Mouse (Mus musculus): ENCODE results near the gene Mcm10.

DNA sequence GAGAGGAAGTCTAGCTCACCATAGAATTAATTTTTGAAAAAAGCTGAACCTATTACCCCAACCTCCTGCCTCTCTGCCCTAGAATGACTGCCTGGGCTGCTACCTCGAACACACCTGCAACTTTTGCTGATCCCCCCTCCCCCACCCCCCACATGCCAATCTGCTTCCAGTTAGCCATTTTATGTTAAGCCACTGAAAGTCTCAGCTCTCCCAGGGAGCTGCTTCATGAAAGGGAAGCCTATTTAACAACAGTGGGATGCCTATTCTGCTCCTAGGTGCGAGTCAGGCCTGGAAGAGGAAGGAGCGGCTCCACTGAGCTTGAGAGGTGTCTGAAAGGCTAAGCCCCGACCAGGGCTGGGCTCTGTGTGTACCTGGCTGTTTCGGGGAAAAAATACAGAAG is 28.6 kb downstream of the Mcm10 start:
- TF ChIP-seq CTCF (conservative IDR thresholded peaks at IDR 0.05; ENCODE audit: low read length) = no peak
- TF ChIP-seq POU5F1 (IDR thresholded peaks at IDR 0.05; ENCODE audit: borderline replicate concordance, low read length) = no peak

Data from E14TG2a.4 (cell line).